Mouse (Mus musculus) forebrain, embryonic 11.5 days (tissue): ENCODE results near the gene Mycn. TPM values are rescaled to one million over a fixed set of nuclear protein-coding genes. Genes with fewer than 3 reads are reported as not detected.

Experiments
- ATAC-seq: fragments of 200-750 bp; cut with Nextera tagmentation; replicated peaks from 2 replicates; pipeline ENCODE4 v1.8.0; 2017; ENCODE audit warnings: moderate TSS enrichment; ENCODE audit not compliant: low FRiP score
- DNase-seq: peaks from one replicate; pipeline ENCODE4 v3.0.0-alpha.2; 2017; ENCODE audit warnings: low spot score
- H3K27ac ChIP-seq: fragments of 300-500 bp; sonication (generic); 2 replicates; pipeline ENCODE4 v1.5.1; 2014; ENCODE audit warnings: low read depth, low read length
- H3K27me3 ChIP-seq: fragments of 300-500 bp; sonication (generic); 2 replicates; pipeline ENCODE4 v1.6.1; 2014; ENCODE audit warnings: mild to moderate bottlenecking, low read length, mixed read lengths; ENCODE audit not compliant: control insufficient read depth, insufficient read depth
- H3K36me3 ChIP-seq: fragments of 300-500 bp; sonication (generic); 2 replicates; pipeline ENCODE4 v1.6.1; 2014; ENCODE audit warnings: mild to moderate bottlenecking, low read length, moderate library complexity, mixed read lengths; ENCODE audit not compliant: control insufficient read depth, insufficient read depth
- H3K4me1 ChIP-seq: fragments of 300-500 bp; sonication (generic); replicated peaks from 2 replicates; pipeline ENCODE4 v1.6.1; 2014; ENCODE audit warnings: low read length, mixed read lengths; ENCODE audit not compliant: control insufficient read depth, insufficient read depth
- H3K4me2 ChIP-seq: fragments of 300-500 bp; sonication (generic); 2 replicates; pipeline ENCODE4 v1.6.1; 2014; ENCODE audit warnings: low read depth, mild to moderate bottlenecking, low read length, moderate library complexity, mixed read lengths; ENCODE audit not compliant: severe bottlenecking
- H3K4me3 ChIP-seq: fragments of 300-500 bp; sonication (generic); 2 replicates; pipeline ENCODE4 v1.5.1; 2014; ENCODE audit warnings: low read depth, low read length
- H3K9ac ChIP-seq: fragments of 300-500 bp; sonication (generic); 2 replicates; pipeline ENCODE4 v1.6.1; 2014; ENCODE audit warnings: low read length
- H3K9me3 ChIP-seq: fragments of 300-500 bp; sonication (generic); 2 replicates; pipeline ENCODE4 v1.6.1; 2016; ENCODE audit warnings: low read length, mixed read lengths; ENCODE audit not compliant: control insufficient read depth
- WGBS: fragments of 180-500 bp; shearing (Covaris S2); extraction: QIAGEN DNeasy Blood & Tissue Kit; methylation state at CpG from one replicate; pipeline ENCODE4 v1.1.7; 2014; 5-methylcytosine and 5-hydroxymethylcytosine counted together
- polyA plus RNA-seq: library from polyadenylated mRNA; unstranded; fragments of >200 nt; fragmentation: Nextera tagmentation; extraction: Ambion mirVana; gene quantifications from 2 replicates; pipeline ENCODE4 v1.2.1, GENCODE M21; 2014

The Mycn gene
- polyA plus RNA-seq, 1 experiment from 2014 or later: 155 TPM

GRCm38 (mm10) chr12:12910356-12910979 is 31.2 kb downstream of the Mycn start:
- H3K4me2 ChIP-seq: no peak overlapping the region

DNA sequence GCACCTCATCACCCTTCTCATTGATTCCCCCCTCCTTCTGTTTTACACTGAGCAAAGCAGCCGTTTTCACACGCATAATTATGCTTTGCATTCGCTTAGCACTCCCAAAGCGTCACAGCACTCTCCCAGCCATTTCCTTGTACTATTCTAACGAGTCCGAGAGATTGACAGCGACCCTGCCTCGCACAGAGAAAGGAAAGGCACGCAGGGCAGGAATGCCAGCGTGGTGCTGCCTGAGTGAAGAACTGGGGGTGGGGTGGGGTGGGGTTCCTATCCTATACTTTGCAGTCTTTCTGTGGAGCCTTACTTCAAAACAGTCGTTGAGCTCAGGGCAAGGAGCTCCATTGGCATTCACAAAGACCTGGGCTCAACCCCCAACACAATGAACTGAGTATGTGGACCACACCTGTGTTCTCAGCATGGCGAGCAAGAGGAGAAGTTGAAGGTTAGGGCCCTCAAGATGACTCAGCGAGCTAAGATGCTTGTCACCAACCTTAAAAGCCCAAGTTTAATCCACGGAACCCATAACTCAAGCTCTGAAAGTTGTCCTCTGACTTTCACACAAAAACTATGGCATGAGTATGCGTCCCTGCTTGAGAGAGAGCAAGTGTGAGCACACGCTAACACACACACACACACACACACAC is 32.0 kb downstream of the Mycn start:
- ATAC-seq: peak; percentile 3
- no peaks in the 10 kb centered on the region for H3K36me3 ChIP-seq
- no peak for DNase-seq
- H3K27ac ChIP-seq: no peak overlapping the region
- no peak overlapping the region for H3K4me2 ChIP-seq
- H3K9me3 ChIP-seq: no peaks in the 10 kb centered on the region
- H3K4me3 ChIP-seq: no peak overlapping the region
- no peaks in the 10 kb centered on the region for H3K27me3 ChIP-seq
- H3K9ac ChIP-seq: no peak overlapping the region
- 56% methylated on average over 16 of the region's 16 CpGs for WGBS
- peaks cover 12% of the 10 kb centered on the region; the same call in 1 of the 2 replicates for H3K4me1 ChIP-seq

More at GRCm38 (mm10) chr12:12910356-12910979, 31.2 kb downstream of the Mycn start:
- Histone ChIP-seq H3K4me3 (no peak overlapping the region), H3K9ac (no peak overlapping the region), H3K36me3 (no peaks in the 10 kb centered on the region), H3K4me1 (peaks cover 7% of the 10 kb centered on the region; the same call in 1 of the 2 replicates), H3K27me3 (no peaks in the 10 kb centered on the region), H3K9me3 (no peaks in the 10 kb centered on the region), H3K27ac (no peak overlapping the region)
- DNase-seq: no peak
- 83% methylated on average over 11 of the region's 11 CpGs for WGBS
- ATAC-seq: no peak

- DNase-seq: no peak
- no peak for ATAC-seq
- Histone ChIP-seq H3K4me2 (no peak overlapping the region), H3K27me3 (no peaks in the 10 kb centered on the region), H3K27ac (no peak overlapping the region), H3K9ac (no peak overlapping the region), H3K4me3 (no peak overlapping the region), H3K9me3 (no peaks in the 10 kb centered on the region), H3K4me1 (peaks cover 23% of the 10 kb centered on the region; the same call in 1 of the 2 replicates), H3K36me3 (no peaks in the 10 kb centered on the region)
- 65% methylated on average over 6 of the region's 6 CpGs for WGBS
Observed at GRCm38 (mm10) chr12:12906771-12907170, 34.9 kb downstream of the Mycn start.

- no peak overlapping the region for H3K27ac ChIP-seq
- no peaks in the 10 kb centered on the region for H3K36me3 ChIP-seq
- 61% methylated on average over 8 of the region's 8 CpGs for WGBS
- H3K27me3 ChIP-seq: no peaks in the 10 kb centered on the region
- no peak overlapping the region for H3K4me2 ChIP-seq
- no peaks in the 10 kb centered on the region for H3K9me3 ChIP-seq
- H3K9ac ChIP-seq: no peak overlapping the region
- ATAC-seq (no peak), DNase-seq (no peak)
- H3K4me3 ChIP-seq: no peak overlapping the region
- H3K4me1 ChIP-seq: peaks cover 23% of the 10 kb centered on the region; the same call in 1 of the 2 replicates
Observed at GRCm38 (mm10) chr12:12906321-12906720, 35.4 kb downstream of the Mycn start.

- H3K4me1 ChIP-seq: peaks cover 20% of the 10 kb centered on the region; the same call in 1 of the 2 replicates
- peak overlapping the region; percentile 62; the same call in 1 of the 2 replicates for H3K4me2 ChIP-seq
- no peaks in the 10 kb centered on the region for H3K9me3 ChIP-seq
- DNase-seq: no peak
- H3K27me3 ChIP-seq: no peaks in the 10 kb centered on the region
- H3K4me3 ChIP-seq: no peak overlapping the region
- 16% methylated on average over 6 of the region's 6 CpGs for WGBS
- peak overlapping the region; percentile 84; the same call in 1 of the 2 replicates for H3K27ac ChIP-seq
- no peaks in the 10 kb centered on the region for H3K36me3 ChIP-seq
- peak overlapping the region; percentile 3; the same call in 1 of the 2 replicates for H3K9ac ChIP-seq
- peak; percentile 51 for ATAC-seq
Observed at GRCm38 (mm10) chr12:12905117-12905516, 36.6 kb downstream of the Mycn start.

DNA sequence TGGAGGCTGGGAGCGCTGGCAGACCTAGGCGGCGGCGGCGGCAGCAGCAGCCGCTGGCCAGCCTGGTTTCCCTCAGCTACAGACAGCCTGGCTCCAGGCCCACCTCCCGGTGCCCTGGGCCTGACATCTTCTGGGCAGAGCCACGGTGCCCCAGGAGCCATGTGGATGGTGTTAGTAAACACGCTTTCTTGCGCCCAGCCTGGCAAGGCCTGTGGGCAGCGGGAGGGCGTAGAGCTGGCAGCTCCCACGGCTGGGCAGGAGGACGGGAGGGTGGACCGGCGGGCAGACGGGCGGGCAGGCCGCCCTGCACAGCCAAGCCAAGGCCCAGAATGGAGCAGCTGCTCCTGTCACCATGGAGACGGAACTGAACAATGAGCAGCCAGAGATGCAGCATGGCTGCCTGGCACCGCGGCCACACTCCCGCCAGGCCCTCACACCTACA is 37.2 kb downstream of the Mycn start:
- H3K27me3 ChIP-seq: no peaks in the 10 kb centered on the region
- peaks cover 19% of the 10 kb centered on the region; the same call in 1 of the 2 replicates for H3K4me1 ChIP-seq
- H3K4me2 ChIP-seq: peak overlapping the region; percentile 62
- WGBS: 2% methylated on average over 23 of the region's 23 CpGs
- H3K9ac ChIP-seq: peak overlapping the region; percentile 70
- peak overlapping the region; percentile 84 for H3K27ac ChIP-seq
- H3K36me3 ChIP-seq: no peaks in the 10 kb centered on the region
- ATAC-seq (peak; percentile 98), DNase-seq (peak; percentile 90)
- H3K9me3 ChIP-seq: no peaks in the 10 kb centered on the region
- peak overlapping the region; percentile 19; the same call in 1 of the 2 replicates for H3K4me3 ChIP-seq

GRCm38 (mm10) chr12:12904086-12904485 is 37.6 kb downstream of the Mycn start:
- H3K9me3 ChIP-seq: no peaks in the 10 kb centered on the region
- H3K4me2 ChIP-seq: peak overlapping the region; percentile 62
- H3K27ac ChIP-seq: peak overlapping the region; percentile 84
- peaks cover 15% of the 10 kb centered on the region; the same call in 1 of the 2 replicates for H3K4me1 ChIP-seq
- no peaks in the 10 kb centered on the region for H3K27me3 ChIP-seq
- DNase-seq (no peak), ATAC-seq (peak; percentile 31; the same call in 1 of the 2 replicates)
- WGBS: 22% methylated on average over 1 of the region's 1 CpGs
- H3K36me3 ChIP-seq: no peaks in the 10 kb centered on the region
- peak overlapping the region; percentile 19; the same call in 1 of the 2 replicates for H3K4me3 ChIP-seq
- peak overlapping the region; percentile 70 for H3K9ac ChIP-seq

- 100% methylated on average over 1 of the region's 1 CpGs for WGBS
- Histone ChIP-seq H3K9ac (no peak overlapping the region), H3K4me2 (no peak overlapping the region), H3K4me3 (no peak overlapping the region), H3K27ac (no peak overlapping the region), H3K36me3 (no peaks in the 10 kb centered on the region), H3K9me3 (no peaks in the 10 kb centered on the region), H3K27me3 (no peaks in the 10 kb centered on the region), H3K4me1 (peaks cover 15% of the 10 kb centered on the region; the same call in 1 of the 2 replicates)
- ATAC-seq (no peak), DNase-seq (no peak)
Observed at GRCm38 (mm10) chr12:12902403-12902802, 39.3 kb downstream of the Mycn start.
